Mouse (Mus musculus) kidney, adult 2 months (tissue): ENCODE results near the gene Hoxc12.

Experiments
- CTCF ChIP-seq: fragments of 200-500 bp; conservative IDR thresholded peaks from 2 replicates; pipeline ENCODE4 v1.5.1; 2011; ENCODE audit warnings: low read depth, mild to moderate bottlenecking, control low read depth, low read length, moderate library complexity, mixed read lengths; ENCODE audit not compliant: insufficient read depth, insufficient read length
- POLR2A ChIP-seq: fragments of 200-500 bp; IDR thresholded peaks from one replicate; pipeline ENCODE4 v1.6.1; 2011; ENCODE audit warnings: low read depth, low read length, control low read depth

GRCm38 (mm10) chr15:102966776-102967311 is 30.3 kb downstream of the Hoxc12 start, which contains the start of gene Hoxc10:
- TF ChIP-seq CTCF = no peak
- no peak for TF ChIP-seq POLR2A
